Mouse (Mus musculus): ENCODE results near the gene Nectin1.

DNA sequence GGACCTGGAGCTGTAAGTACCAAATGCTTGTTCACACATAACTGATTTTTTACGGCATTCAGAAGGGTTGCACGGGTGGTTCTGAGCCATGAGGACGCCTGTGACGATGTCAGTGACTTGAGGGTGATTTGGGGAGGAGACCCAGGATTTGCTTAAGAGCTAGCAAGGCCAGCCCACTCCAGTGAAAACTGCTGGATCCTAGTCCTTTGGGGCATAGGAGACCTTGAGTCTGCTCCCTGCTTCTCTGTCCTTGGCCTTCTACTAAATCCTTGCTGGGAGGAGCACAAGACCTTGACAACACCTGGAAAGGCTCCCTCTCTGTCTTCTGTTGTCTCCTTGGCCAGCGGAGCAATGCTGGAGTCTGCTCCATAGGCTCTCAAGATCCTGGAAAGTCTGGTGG is 4.7 kb downstream of the Nectin1 start:
- TF ChIP-seq CTCF (IDR thresholded peaks at IDR 0.05; ENCODE audit: insufficient read depth, low read depth, low read length), result no peak
- TF ChIP-seq POLR2A (IDR thresholded peaks at IDR 0.05; ENCODE audit: insufficient read depth, low read depth, low read length), result no peak

All from olfactory bulb, adult 2 months (tissue).